Mouse (Mus musculus) right cerebral cortex, postnatal 25 days (tissue): Measurements from ENCODE around the gene Lrrc8d.

Experiments
- DNase-seq: peaks from one replicate; pipeline ENCODE4 v3.0.0; 2022

Lrrc8d gene

GRCm38 (mm10) chr5:105777645-105778044, 77.9 kb downstream of the Lrrc8d start:
- DNase-seq = no peak

DNA sequence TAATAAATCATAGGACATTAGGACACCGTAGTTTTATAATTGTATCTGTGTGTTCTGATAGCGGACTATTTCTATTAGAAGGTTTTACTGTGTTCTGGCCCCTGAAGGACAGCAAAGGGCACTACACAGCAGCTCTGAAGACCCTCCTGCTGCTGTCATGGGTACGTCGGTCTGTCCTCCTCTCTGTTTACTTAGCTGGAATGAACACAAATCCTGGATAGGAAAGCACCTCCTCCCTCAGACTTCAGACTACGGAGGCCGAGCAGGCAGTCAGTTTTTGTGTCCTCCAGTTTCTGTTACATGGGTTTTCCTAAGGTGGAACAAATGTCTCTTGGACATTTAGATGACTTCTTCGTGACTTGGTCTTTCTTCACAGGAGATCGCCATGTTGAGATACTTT, 78.4 kb downstream of the Lrrc8d start:
- no peak for DNase-seq

DNA sequence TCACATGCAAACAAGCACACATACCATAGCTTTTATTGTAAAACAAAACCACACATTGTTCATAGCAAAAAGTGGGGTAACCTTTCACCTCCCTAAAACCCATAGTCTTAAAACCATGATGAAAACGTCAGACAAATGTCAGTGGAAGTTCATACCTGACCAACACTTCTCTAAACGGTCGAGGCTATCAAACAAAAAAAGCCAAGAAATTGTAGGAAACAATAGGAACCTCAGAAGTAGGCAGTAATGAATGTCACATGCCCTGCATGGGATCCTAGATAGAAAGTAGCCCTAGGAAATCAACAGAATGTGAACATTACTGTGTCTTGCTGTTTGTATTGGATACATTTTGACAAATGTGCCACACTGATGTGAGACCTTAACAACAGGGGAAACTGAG, 79.0 kb downstream of the Lrrc8d start:
- no peak for DNase-seq

DNA sequence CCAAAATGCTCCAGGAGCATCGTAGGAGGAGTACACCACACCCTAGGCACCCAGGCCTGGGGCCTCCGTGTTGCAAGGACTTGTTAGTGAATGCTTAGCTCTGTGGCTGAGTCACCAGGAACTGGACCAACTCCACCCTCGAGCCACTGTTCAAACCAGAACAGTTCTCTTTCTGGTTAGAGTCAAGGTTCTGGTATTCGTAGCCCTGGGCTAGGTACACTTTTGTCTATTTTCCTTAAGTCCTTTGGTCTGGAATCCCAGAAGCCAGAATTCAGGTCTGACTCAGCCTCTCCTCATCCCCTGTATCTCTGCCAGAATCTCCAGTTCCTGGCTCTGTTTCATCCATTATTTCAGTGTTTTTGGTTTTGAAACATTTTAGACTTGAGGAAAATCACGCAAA, 79.6 kb downstream of the Lrrc8d start:
- DNase-seq = peak; percentile 26

GRCm38 (mm10) chr5:105783848-105784247, 84.1 kb downstream of the Lrrc8d start:
- DNase-seq = no peak

DNA sequence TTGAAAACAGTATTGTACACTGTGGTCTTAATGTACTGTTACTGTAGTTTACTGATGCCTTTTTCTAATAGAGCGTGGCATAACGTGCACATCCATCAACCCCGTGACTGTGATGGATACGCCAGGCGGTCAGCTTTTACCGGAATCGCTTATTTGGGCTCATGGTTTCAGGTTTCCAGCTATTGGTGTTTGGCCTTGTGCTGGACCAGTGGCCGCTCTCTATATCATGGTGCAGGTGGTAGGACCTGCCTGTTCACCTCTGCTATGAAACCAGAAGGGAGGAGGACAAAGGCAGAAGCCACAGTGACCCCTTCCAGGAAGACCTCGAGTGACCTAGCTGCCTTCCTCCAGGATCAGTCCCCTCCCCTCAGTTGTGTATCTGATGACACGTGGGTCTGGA, 85.0 kb downstream of the Lrrc8d start:
- no peak for DNase-seq

- no peak for DNase-seq
Measured at GRCm38 (mm10) chr5:105787577-105787976, 87.8 kb downstream of the Lrrc8d start.

GRCm38 (mm10) chr5:105789801-105790200, 90.0 kb downstream of the Lrrc8d start:
- DNase-seq = no peak

DNA sequence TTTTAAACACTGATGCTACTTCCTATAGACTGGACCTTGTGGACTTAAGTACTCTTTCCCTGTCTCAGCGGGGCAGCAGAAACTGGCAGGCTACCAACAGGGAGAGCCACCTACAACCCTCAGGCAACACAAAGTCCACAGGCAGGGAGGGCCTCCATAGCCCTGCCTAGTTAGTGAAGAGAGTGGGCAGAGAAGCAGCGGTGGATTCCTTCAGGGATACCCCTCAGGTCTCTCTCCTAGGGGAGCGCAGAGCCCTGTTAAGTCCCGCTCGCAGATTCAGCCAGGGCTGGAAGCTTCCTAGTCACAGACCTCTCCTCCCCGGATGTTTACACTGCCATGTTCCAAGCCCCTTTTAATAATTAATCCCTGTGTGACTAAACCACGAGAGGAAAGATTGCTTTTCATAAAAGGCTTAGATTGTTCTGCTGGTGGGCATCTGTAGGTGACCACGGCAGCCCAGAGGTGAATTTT, 92.6 kb downstream of the Lrrc8d start:
- DNase-seq = no peak

DNA sequence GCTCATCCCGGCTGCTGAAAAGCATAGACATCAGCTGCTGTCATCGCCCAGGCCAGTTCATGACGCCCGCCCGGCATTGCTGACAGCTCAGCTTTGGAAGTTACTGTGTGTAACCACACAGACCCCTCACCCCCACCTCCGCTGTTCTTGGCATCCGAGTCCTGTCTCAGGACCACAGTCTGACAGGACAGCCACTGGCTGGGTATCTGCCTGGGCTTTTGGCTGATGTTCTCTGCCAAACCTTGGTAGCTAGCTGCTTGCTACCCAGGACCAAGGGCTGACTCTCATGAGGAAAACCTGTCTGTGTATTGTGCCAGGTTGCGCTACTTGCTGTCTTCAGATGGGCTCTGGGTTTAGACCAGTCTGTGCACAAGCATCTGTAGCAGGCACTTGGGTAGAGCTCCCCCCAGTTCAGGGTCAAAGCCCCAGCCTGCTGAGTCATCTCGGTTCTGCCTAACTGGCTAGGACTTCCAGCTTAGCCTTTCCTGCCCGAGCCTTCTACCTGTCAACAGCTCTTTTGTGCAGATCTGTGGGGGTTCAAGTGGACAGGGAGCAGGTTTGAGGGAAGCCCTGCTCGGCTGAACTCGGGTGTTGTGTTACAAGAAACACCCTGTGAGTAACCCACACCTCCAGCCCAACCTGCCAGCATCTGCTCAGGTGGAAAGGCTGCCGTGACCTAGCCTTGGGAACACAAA, 93.2 kb downstream of the Lrrc8d start:
- DNase-seq = no peak

DNA sequence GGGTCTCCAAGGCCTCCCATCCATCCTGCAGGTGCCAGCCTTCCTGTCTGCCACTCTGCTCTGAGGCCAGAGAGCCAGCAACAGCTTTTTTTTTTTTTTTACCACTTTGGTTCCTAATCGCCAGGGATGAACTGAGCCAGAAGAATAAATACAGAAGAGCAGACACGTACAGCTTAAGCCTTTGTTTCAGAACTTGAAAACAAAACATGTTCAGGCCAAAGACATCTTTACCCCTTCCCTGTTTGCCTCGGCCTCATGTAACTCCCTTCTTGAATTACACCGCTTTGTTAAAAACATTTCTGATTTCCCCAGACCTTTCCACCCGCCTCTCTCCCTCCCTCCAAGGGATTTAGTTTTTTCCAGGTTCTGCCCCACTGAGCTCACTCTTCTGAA, 93.8 kb downstream of the Lrrc8d start:
- no peak for DNase-seq

DNA sequence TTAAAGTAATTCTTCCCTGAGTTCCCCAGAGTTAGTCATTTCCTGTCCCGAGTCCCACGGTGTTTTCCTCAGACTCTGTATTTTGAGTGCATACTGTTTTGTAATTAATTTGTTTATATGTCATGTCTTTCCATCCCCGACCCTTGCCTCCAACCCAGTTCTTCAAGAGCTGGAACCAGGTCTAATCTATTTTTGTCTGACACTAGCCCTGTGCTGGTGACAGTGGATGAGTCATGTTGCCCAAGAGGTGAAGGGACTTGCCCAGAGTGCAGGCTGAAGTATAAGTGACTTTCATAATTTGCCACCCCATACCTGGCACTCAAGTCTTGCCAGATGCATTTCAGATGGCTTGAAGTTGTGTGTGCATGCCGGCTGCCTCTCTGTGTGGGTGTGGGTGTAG, 98.7 kb downstream of the Lrrc8d start:
- no peak for DNase-seq

DNA sequence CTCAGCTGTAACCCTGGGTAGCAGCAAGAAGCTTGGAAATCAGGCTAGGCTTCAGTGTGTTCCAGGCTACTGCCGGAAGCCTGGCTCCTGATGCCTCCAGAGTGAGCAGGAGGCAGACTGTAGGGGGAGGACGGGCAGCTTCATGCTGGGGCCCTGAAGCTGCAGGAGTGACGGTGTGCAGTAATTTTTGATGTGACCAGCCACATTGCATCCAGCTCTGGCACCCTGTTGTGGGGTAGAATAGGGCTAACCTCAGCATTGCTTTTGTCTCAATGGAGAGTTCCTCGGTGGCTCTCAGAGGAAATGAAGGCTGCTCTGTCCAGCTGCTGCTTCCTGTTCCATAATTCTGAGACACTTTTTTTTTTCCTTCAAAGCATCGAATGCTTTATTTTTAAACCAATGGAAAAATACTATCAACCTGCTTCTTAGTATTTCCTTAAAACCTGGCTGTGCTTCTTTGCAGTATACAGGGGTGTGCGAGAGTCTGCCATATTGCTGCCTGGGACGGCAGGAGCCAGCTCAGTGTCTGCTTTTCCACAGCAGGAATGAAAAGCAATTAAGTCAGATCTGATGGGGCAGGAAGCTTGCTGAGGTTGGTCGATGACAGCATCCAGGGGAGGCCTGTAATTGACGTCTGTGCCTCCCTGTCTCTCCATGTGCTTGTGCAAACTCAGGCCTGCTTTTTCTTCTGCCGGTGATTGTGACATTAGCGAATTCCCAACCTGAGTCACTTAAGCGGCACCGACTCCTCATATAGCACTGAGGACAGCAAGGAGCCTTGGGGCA, 100.3 kb downstream of the Lrrc8d start:
- no peak for DNase-seq

DNA sequence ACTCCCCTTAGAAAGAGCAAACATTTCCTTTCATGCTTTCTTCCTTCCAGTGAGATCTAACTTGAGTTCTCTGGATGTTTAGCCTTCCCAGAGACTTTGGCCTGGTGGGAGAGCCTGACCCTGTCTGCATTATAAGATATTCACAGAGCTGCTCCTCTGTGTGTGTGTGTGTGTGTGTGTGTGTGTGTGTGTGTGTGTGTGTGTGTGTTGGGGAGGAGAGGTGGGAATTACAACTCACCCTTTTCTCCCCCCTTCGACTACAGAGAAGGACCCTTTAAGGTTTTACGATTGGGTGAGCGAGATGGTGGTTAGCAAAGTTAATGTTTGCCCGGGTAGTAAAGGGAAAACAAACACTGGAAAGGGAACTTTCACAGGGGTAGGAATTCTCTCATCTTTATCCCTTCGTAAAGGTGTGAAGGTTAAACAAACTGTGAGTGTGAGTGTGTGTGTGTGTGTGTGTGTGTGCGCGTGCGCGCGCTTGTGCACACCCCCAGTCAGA, 101.3 kb downstream of the Lrrc8d start:
- DNase-seq = no peak

DNA sequence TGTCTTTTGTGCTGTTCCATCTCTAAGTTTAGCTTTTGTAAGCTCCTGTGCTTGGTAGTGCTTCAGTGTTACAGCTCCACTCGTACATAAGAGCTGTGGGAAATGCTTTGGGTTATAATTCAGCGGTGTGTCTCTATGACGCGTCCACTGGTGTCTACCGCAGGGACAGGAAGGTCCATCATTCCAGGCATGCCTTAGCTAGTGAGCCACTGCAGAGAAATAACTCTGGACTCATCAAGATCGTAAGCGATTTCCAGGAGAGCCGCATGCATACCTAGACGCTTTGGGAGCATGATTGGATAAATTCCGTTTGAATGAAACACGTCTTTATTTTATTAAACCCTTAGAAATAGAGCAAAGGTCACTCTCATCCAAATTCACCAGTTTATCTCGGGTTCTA, 106.2 kb downstream of the Lrrc8d start:
- no peak for DNase-seq

DNA sequence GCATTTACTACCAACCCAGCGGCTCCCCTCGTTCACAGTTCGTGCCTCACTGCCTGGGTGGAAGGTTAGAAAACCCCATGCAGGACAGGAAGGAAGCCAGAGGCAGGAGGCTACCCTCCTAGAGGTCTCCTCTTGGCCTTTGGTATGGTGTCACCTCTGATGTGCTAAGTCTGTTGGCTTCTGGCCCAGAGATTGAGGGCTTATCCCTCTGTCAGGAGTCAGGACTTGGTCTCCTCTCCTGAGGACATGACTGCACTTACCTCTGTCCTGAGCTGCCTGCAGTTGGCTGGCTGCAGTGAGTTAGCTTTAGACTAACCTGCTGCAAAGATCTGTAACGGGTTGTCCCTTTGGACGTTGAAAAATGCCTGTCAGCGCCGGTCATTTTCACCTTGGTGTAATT, 107.7 kb downstream of the Lrrc8d start:
- no peak for DNase-seq

DNA sequence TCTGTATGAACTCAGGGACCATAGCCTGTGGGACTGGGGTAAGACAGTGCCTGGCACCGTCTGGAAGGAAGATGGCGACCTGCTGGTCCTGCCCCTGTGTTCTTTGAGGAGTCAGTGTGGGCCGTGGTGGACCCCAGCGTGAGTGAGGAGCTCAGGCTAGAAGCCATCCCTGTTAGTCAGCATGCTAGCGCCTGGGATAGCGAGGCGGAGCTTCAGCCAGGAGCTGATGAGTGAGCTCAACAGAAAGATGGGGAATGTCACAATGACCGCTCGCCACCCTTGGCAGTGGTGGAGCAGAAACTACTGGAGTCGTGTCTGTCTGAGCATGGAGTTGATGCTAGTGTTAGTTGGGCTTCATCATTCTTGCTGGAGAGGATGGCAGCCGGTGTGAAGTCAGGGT, 109.3 kb downstream of the Lrrc8d start:
- DNase-seq = no peak

- DNase-seq = no peak
Measured at GRCm38 (mm10) chr5:105813036-105813435, 113.3 kb downstream of the Lrrc8d start.

DNA sequence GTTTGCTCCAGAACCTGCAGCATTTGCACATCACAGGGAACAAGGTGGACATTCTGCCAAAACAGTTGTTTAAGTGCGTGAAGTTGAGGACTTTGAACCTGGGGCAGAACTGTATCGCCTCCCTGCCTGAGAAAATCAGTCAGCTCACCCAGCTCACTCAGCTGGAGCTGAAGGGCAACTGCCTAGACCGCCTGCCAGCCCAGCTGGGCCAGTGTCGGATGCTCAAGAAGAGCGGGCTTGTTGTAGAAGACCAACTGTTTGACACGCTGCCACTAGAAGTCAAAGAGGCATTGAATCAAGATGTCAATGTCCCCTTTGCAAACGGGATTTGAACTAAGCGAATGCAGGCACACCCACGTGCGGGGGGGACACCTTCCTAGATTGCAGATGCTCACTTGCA, 114.2 kb downstream of the Lrrc8d start:
- DNase-seq = no peak

- DNase-seq = no peak
Measured at GRCm38 (mm10) chr5:105816118-105816517, 116.3 kb downstream of the Lrrc8d start.

DNA sequence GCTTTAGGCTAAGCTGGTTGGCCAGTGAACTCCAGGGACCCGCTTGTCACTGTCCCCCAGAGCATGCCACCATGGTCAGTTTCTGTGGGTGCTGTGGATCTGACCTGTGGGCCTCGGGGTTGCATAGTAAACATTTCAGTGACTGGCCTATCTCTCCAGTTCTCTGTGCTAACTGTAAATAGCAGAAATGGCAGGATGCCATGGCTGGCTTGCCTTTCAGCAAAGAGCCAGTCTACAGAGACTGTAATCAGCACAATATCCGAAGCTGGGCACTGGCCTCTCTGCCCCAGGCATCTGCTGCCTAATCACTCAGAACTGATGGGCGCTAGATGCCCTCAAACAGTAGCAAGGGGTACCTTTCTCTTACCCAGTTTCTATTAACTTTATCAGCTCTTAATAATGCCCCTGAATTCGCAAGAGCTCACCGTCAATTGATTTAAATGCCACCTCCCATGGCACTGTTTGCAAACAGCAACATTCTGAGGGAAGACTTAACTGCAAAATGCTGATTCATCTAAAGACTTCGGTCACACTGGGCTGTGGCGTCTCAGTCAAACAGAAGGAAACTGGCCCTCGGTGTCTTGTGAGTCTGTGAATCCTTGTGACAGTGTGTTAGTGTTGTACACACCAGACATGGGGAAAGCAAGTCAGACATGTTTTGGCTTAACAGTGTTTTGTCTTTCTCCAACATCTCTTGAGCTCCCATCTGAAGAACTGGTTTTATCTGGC, 117.6 kb downstream of the Lrrc8d start:
- DNase-seq = no peak

- DNase-seq = no peak
Measured at GRCm38 (mm10) chr5:105818411-105818810, 118.6 kb downstream of the Lrrc8d start.

GRCm38 (mm10) chr5:105821390-105821789, 121.6 kb downstream of the Lrrc8d start:
- no peak for DNase-seq
